Mouse (Mus musculus) heart, postnatal 10 days (tissue): ENCODE measurements around the gene Mog. TPM values are rescaled to one million over a fixed set of nuclear protein-coding genes. Genes with fewer than 3 reads are reported as not detected.

Source experiments
- DNase-seq, 2 experiments: peaks; one replicate each; pipeline ENCODE4 v3.0.0; 2021
- intact Hi-C: fragments of 180-260 bp; cut with DNase I; formaldehyde crosslinking; loops from one replicate; pipeline ENCODE4 v1.15.1; 2025
- total RNA-seq, 2 experiments: library from RNA; stranded (reverse); gene quantifications; 2 replicates each; pipeline ENCODE4 v1.2.3; 2021

Mog gene
- total RNA-seq, result not detected

GRCm38 (mm10) chr17:37022628-37023576 lies at the start of gene Mog:
TSS of gene Mog (minus strand) at chr17:37023398.
- intact Hi-C loops, result no loop called here

GRCm38 (mm10) chr17:37072730-37073276 lies 49.6 kb upstream of the Mog start:
- intact Hi-C loops, result no loop called here
- no peak for DNase-seq

More at GRCm38 (mm10) chr17:37022628-37023576, at the start of gene Mog:
- no peak for DNase-seq

DNA sequence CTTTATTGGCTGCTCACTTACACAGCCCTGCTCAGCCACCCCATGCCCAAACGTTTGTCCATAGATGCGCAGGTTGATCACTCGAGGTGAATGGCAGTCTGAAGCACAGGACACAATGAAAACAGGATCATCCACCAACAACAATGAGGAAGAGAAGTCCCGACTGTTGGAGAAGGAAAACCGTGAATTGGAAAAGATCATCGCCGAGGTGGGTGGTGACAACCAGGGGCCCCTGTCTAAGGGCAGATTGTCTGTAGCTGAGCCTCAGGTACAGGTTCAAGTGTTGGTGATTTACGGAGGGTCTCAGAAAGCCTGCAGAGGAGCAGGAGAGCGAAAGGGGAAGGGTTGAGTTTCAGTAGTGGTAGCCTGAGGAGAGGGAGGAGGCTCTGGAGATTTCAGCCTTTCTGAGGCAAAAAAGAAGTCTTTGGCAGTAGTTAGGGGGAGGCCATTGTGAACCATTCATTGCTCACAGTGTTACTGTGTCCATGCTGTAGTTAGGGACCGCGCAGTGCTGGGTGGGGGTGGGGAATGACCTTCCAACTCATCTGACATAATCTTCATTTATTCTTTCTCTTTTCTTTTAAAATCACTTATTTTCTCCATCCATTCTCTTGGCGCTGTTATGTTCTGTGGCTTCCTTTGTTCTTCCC lies 49.0 kb upstream of the Mog start:
- DNase-seq, result no peak
- intact Hi-C loops, result no loop called here

GRCm38 (mm10) chr17:37070121-37070520 lies 46.9 kb upstream of the Mog start:
- intact Hi-C loops, result no loop called here
- DNase-seq, result no peak

GRCm38 (mm10) chr17:37067861-37068260 lies 44.7 kb upstream of the Mog start:
- DNase-seq, result no peak
- intact Hi-C loops, result no loop called here

DNA sequence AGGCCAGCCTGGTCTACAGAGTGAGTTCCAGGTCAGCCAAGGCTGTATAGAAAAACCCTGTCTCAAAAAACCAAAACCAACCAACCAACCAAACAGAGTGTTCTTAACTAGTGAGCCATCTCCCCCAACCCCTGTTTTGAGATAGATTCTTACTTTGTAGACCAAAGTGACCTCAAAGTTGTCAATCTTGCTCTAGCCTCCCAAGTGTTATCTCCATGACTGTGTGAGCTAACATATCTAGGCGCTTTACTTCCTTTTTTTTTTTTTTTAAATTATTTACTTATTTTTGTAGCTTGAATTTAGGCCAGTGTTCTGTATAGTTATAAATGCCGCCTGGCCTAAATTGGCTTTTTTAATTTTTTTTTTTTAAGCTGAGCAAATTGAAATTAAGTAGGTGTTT lies 42.8 kb upstream of the Mog start:
- intact Hi-C loops, result no loop called here
- no peak for DNase-seq

GRCm38 (mm10) chr17:37063686-37064495 lies 40.7 kb upstream of the Mog start:
- intact Hi-C loops, result no loop called here
- no peak for DNase-seq

GRCm38 (mm10) chr17:37063063-37063462 lies 39.9 kb upstream of the Mog start:
- intact Hi-C loops, result no loop called here
- no peak for DNase-seq

DNA sequence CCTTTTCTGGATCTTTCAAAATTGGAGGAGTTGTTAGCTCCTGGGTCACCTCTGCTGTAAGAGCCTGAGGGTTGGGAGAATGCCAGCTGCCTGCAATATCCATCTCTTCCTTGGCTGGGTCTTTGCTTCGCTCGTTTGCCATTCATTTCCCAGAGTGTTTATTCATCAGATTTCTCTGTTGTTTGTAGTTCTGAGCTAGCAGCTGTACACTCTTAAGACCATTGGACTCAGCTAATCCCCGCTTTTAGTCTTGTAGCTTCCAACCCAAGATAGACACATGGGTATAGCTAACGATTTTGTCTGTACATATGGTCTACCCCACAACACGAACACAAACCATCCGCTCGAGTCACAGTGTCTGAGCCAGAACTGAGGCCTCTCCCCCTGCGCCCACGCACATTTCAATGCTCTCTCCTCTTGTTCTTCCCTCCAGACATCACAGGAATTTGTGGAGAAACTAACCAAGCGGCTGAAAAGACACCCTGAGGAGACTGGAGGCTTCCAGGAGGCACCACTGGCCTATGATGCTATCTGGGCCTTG lies 39.0 kb upstream of the Mog start:
- DNase-seq, result no peak
- intact Hi-C loops, result no loop called here

- intact Hi-C loops, result no loop called here
- DNase-seq, result no peak
Measured at GRCm38 (mm10) chr17:37061435-37061834, 38.2 kb upstream of the Mog start.

DNA sequence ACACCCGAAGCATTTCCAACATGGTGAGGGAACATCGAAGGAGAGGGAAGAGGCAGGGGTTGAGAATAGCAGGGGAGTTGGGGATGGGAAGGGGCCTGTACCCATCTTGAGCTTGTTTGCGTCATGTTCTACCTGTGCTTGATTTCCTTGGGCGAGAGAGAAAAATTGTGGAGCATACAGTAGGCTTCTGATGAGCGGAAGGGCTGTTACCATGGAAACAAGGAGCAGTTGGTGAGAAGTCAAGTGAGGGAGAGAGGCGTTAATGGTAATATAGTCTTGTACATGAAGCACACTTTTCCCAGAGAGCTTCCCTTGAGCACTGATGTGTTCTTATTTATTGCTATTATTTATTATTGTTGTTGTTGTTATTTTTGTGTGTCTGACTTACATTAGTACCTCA lies 33.8 kb upstream of the Mog start:
- DNase-seq, result no peak
- intact Hi-C loops, result no loop called here

GRCm38 (mm10) chr17:37051745-37052144 lies 28.5 kb upstream of the Mog start:
- no peak for DNase-seq
- intact Hi-C loops, result no loop called here

GRCm38 (mm10) chr17:37050876-37051275 lies 27.7 kb upstream of the Mog start:
- DNase-seq, result no peak
- intact Hi-C loops, result no loop called here

GRCm38 (mm10) chr17:37050399-37050798 lies 27.2 kb upstream of the Mog start:
- intact Hi-C loops, result no loop called here
- peak; percentile 71 to 75 for DNase-seq

DNA sequence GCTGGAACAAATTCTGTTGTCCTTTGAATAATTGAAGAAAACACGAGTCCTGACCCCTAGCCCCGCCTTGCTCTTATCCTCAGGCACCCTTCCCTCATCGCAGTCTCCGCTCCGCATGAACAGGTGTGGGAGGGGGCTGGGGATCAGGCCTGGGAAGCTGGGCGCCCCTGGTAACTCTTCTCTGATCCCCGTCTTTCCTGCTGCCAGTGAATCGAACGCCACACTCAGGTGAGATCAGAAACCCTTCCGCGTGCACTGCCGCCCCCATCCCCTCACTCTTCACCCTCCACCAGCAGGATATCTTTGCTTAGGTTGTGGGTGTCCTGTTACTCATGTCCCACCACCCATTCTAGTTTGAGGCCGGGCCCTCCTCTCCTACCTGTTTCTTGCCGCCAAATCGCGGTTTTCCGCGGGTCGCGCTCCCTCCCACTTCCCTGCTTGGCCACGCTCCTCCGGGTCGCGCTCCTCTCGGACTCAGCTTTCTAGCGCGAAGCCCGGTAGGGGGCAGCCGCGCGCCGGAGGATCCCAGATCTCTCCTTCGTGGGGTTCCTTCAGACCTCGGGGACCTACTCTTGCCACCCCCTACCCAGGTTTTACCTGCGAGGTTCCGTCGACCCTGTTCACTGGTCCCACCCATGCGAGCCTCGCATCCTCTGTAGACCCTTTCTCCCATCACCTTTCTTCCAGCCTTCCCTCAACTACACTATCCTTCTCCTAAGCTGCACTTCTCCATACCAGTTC lies 26.5 kb upstream of the Mog start:
- intact Hi-C loops, result loop anchor here (5.0 kb wide), 2 partner anchors 92 to 212 kb away; partner anchors contain the start of genes Trim26, Znrd1 and Znrd1as

DNA sequence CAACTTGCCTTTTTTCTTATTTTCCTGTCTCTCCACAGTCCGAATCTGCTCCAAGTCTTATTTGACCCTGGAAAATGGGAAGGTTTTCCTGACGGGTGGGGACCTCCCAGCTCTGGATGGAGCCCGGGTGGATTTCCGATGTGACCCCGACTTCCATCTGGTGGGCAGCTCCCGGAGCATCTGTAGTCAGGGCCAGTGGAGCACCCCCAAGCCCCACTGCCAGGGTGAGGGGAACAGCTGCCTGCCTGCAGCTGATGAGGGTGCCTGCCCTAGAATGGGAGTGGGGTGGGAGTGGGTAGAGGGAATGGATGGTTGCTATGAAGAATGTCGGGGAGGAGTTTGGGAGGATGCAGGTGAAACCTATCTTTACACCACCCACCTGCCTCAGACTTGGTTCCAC lies 25.2 kb upstream of the Mog start:
- intact Hi-C loops, result loop anchor here (1.0 to 5.0 kb wide), 3 partner anchors 91 to 211 kb away; partner anchors contain the start of genes Trim26, Znrd1 and Znrd1as
- no peak for DNase-seq

More for the DNA sequence above, 26.5 kb upstream of the Mog start:
- DNase-seq, result peak; percentile 59 to 73

- no peak for DNase-seq
- intact Hi-C loops, result loop anchor here (1.0 to 5.0 kb wide), 4 partner anchors 45 to 211 kb away; partner anchors contain the start of genes Trim26, Znrd1 and Znrd1as
Measured at GRCm38 (mm10) chr17:37047981-37048380, 24.8 kb upstream of the Mog start.

DNA sequence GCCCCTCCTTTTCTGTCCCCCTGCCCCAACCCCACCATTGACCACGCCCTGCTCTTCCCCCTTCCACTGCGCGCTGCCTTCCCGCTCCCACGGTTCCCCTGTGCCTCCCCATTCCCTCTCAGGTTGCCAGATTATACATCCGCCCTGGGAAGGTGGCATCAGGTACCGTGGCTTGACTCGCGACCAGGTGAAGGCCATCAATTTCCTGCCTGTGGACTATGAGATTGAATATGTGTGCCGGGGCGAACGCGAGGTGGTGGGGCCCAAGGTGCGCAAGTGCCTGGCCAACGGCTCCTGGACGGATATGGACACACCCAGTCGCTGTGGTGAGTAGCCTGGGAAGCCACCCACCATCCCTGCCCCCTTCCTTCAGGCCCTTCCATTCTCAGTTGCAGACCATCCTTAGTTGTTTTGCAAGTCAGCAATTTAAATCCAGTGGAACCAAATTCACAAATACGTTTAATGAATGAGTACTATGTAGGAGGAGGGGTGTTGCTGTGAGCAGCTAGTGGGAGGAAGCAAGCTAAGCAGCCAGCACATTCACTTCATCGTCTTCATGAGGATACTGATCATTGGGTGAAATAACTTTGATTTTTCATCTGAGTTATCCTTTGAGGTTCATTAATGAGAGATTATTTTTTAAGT lies 24.3 kb upstream of the Mog start:
- intact Hi-C loops, result loop anchor here (2.0 to 5.0 kb wide), 3 partner anchors 45 to 210 kb away; partner anchors contain the start of genes Trim26, Znrd1 and Znrd1as

More for the DNA sequence above, 24.3 kb upstream of the Mog start:
- DNase-seq, result no peak
